Mouse (Mus musculus) lung, embryonic 16.5 days (tissue): ENCODE measurements around the gene Lcmt1. TPM values are rescaled to one million over a fixed set of nuclear protein-coding genes. Genes with fewer than 3 reads are reported as not detected.

Source experiments
- ATAC-seq: fragments of 200-750 bp; cut with Nextera tagmentation; 2 replicates; pipeline ENCODE4 v1.8.0; 2017; ENCODE audit warnings: low read depth, mild to moderate bottlenecking, moderate library complexity
- H3K27ac ChIP-seq: fragments of 300-500 bp; sonication (generic); 2 replicates; pipeline ENCODE4 v1.5.1; 2014; ENCODE audit warnings: mild to moderate bottlenecking, control low read depth, low read length
- H3K27me3 ChIP-seq: fragments of 300-500 bp; sonication (generic); 2 replicates; pipeline ENCODE4 v1.6.1; 2014; ENCODE audit warnings: low read depth, low read length, mixed read lengths; ENCODE audit not compliant: control insufficient read depth, insufficient read depth
- H3K36me3 ChIP-seq: fragments of 300-500 bp; sonication (generic); 2 replicates; pipeline ENCODE4 v1.6.1; 2014; ENCODE audit warnings: low read length; ENCODE audit not compliant: control insufficient read depth, insufficient read depth
- H3K4me1 ChIP-seq: fragments of 300-500 bp; sonication (generic); replicated peaks from 2 replicates; pipeline ENCODE4 v1.6.1; 2014; ENCODE audit warnings: low read length, mixed read lengths; ENCODE audit not compliant: control insufficient read depth, insufficient read depth
- H3K4me2 ChIP-seq: fragments of 300-500 bp; sonication (generic); 2 replicates; pipeline ENCODE4 v1.6.1; 2014; ENCODE audit warnings: low read depth, low read length, control low read depth
- H3K4me3 ChIP-seq: fragments of 300-500 bp; sonication (generic); 2 replicates; pipeline ENCODE4 v1.5.1; 2014; ENCODE audit warnings: mild to moderate bottlenecking, low read length, control low read depth
- H3K9ac ChIP-seq: fragments of 300-500 bp; sonication (generic); 2 replicates; pipeline ENCODE4 v1.6.1; 2014; ENCODE audit warnings: low read length, control low read depth
- H3K9me3 ChIP-seq: fragments of 300-500 bp; sonication (generic); 2 replicates; pipeline ENCODE4 v1.6.1; 2016; ENCODE audit warnings: low read length; ENCODE audit not compliant: control insufficient read depth
- WGBS: fragments of 180-500 bp; shearing (Covaris S2); extraction: QIAGEN DNeasy Blood & Tissue Kit; methylation state at CpG from one replicate; pipeline ENCODE4 v1.1.7; 2014; 5-methylcytosine and 5-hydroxymethylcytosine counted together
- polyA plus RNA-seq: library from polyadenylated mRNA; unstranded; fragments of >200 nt; fragmentation: Nextera tagmentation; extraction: Ambion mirVana; gene quantifications from 2 replicates; pipeline ENCODE4 v1.2.1, GENCODE M21; 2015

Gene Lcmt1
- polyA plus RNA-seq, 1 experiment from 2014 or later, result 40.9 TPM

DNA sequence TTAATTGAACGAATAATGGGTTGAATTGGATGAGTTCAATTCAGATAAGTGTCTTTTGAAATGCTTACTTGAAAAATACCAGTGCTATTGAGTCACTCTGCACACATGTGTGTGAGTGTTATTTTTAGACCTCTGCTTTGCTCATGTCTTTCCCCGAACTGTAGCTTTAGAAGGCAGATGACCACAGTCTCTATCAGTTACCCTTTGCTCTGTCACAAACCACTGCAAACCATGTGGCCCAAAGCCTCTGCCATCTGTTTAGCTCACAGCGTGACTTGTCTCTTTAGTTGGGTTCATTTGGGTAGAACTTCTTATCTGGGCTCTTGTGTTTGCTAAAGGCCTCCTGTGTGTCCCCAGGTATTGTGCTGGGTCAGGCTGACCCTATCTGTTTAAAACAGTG lies 36.0 kb downstream of the Lcmt1 start:
- Histone ChIP-seq H3K9ac (no peak overlapping the region), H3K36me3 (peaks cover 3% of the 10 kb centered on the region; the same call in 1 of the 2 replicates), H3K9me3 (no peaks in the 10 kb centered on the region), H3K27me3 (no peaks in the 10 kb centered on the region), H3K27ac (no peak overlapping the region), H3K4me3 (no peak overlapping the region), H3K4me1 (no peaks in the 10 kb centered on the region), H3K4me2 (no peak overlapping the region)
- no peak for ATAC-seq
- 55% methylated on average over 3 of the region's 3 CpGs for WGBS

GRCm38 (mm10) chr7:123406988-123407387 lies 37.4 kb downstream of the Lcmt1 start:
- no peaks in the 10 kb centered on the region for H3K27me3 ChIP-seq
- no peak overlapping the region for H3K9ac ChIP-seq
- H3K4me1 ChIP-seq, result no peaks in the 10 kb centered on the region
- no peak overlapping the region for H3K4me3 ChIP-seq
- no peak overlapping the region for H3K4me2 ChIP-seq
- ATAC-seq, result no peak
- no peak overlapping the region for H3K27ac ChIP-seq
- H3K36me3 ChIP-seq, result peaks cover 3% of the 10 kb centered on the region; the same call in 1 of the 2 replicates
- H3K9me3 ChIP-seq, result no peaks in the 10 kb centered on the region
- 89% methylated on average over 4 of the region's 4 CpGs for WGBS

DNA sequence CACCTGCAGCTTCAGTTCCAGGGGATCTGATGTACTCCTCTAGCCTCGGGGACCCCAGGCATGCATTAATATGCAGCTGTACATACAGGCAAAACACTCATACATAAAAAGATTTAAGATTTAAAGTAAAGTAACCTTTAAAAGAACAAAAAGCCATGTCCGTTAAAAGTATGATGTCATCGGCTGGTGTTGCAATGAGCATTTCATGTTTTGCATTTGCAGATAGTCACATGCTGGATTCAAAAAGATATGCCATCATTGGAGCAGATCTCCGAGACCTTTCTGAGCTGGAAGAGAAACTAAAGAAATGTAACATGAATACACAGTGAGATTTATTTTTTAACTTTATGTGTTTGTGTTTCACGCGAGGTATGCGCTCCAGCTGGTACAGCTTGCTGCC lies 40.9 kb downstream of the Lcmt1 start:
- no peak for ATAC-seq

DNA sequence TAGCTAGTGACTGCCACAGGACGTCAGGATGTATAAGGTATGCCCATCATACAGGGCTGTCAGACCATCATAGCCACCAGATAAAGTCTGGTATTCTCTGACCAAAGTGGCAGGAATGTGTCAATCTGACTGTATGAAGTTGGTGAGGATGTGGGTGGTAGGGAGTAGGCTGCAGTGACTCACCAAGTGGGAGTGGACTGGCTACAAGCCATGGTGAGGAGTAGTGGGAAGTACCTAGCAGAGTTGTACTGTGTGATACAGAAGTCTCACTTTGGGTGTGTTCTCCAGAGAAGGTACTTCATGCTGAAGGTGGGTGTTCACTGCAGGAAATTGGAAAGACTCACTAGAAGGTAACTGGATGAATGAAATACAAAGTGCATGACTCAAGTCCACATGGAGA lies 41.5 kb downstream of the Lcmt1 start:
- Histone ChIP-seq H3K36me3 (no peaks in the 10 kb centered on the region), H3K27ac (no peak overlapping the region), H3K27me3 (no peaks in the 10 kb centered on the region), H3K4me3 (no peak overlapping the region), H3K4me1 (no peaks in the 10 kb centered on the region), H3K9me3 (no peaks in the 10 kb centered on the region), H3K4me2 (no peak overlapping the region), H3K9ac (no peak overlapping the region)
- WGBS, result 72% methylated on average over 1 of the region's 1 CpGs
- ATAC-seq, result 0 out of 2 replicates have a peak, but pooled peaks have one; percentile 36

More for the DNA sequence above, 40.9 kb downstream of the Lcmt1 start:
- 88% methylated on average over 7 of the region's 7 CpGs for WGBS
- Histone ChIP-seq H3K27ac (no peak overlapping the region), H3K36me3 (no peaks in the 10 kb centered on the region), H3K4me1 (no peaks in the 10 kb centered on the region), H3K9ac (no peak overlapping the region), H3K9me3 (no peaks in the 10 kb centered on the region), H3K27me3 (no peaks in the 10 kb centered on the region), H3K4me3 (no peak overlapping the region), H3K4me2 (no peak overlapping the region)

DNA sequence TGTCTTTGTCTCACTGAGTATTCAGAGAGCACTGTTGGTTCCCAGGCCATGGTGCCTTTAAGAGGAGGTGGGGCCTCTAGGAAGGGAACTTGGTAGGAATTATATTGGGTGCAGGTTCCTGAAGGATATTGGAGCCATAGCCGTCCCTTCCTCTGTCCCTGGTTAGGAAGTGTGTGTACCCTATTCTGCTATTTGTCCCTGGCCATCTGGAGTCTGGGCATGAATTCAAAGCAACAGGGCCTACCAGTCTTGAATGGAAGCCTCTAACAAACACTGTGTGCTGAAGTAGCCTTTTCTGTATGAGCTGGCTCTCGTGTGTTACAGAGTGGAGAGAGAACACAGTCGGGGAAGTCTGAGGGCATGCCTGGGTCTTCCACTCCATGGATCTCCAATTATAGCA lies 42.6 kb downstream of the Lcmt1 start:
- no peaks in the 10 kb centered on the region for H3K4me1 ChIP-seq
- no peak overlapping the region for H3K4me3 ChIP-seq
- 77% methylated on average over 3 of the region's 3 CpGs for WGBS
- H3K9me3 ChIP-seq, result no peaks in the 10 kb centered on the region
- H3K27ac ChIP-seq, result no peak overlapping the region
- no peak for ATAC-seq
- H3K4me2 ChIP-seq, result no peak overlapping the region
- no peaks in the 10 kb centered on the region for H3K27me3 ChIP-seq
- H3K36me3 ChIP-seq, result no peaks in the 10 kb centered on the region
- no peak overlapping the region for H3K9ac ChIP-seq

DNA sequence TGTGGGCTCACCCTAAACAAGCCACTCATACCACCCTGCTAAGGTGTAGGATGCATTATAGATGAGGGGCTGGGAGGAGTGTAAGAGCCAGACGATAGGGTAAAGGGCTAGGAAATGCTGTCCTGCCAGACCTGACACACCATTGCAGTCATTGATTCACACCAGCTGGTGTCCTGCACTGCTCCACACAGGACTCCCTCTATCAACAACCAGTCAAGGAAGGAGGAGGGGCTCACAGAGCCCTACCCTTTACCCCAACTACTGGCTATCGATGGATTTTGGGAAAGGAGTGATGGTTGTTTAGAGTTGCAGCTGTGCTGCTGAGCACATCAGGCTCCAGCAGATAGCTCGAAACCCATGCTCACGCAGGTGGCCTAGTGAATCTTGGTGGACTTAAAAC lies 47.2 kb downstream of the Lcmt1 start:
- no peaks in the 10 kb centered on the region for H3K4me1 ChIP-seq
- H3K36me3 ChIP-seq, result no peaks in the 10 kb centered on the region; the same call in 1 of the 2 replicates
- no peak overlapping the region for H3K27ac ChIP-seq
- 62% methylated on average over 4 of the region's 4 CpGs for WGBS
- H3K9me3 ChIP-seq, result no peaks in the 10 kb centered on the region
- H3K9ac ChIP-seq, result no peak overlapping the region
- H3K27me3 ChIP-seq, result no peaks in the 10 kb centered on the region
- no peak overlapping the region for H3K4me2 ChIP-seq
- ATAC-seq, result no peak
- H3K4me3 ChIP-seq, result no peak overlapping the region

DNA sequence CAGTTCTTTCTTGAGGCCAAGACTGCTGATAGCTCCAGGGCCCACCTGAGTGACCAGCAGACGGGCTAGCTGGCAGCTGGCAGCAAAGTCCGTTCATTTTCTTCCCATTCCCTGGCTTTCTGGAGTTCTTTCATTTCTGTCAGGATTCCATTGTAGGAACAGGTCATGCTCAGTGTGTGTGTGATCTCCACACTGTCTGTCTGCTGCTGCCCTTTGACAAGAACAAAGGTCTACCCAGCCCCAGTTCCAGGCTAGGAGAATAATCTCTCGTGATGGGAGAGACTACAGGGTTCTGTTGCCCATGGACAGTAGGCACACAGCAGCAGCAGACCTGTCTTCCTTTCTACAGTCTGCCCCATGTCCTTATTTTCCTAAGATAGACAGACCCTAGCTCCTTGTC lies 48.1 kb downstream of the Lcmt1 start:
- Histone ChIP-seq H3K27ac (no peak overlapping the region), H3K9ac (no peak overlapping the region), H3K4me2 (no peak overlapping the region), H3K9me3 (no peaks in the 10 kb centered on the region), H3K27me3 (no peaks in the 10 kb centered on the region), H3K36me3 (no peaks in the 10 kb centered on the region; the same call in none of the 2 replicates), H3K4me3 (no peak overlapping the region), H3K4me1 (no peaks in the 10 kb centered on the region)
- 89% methylated on average over 3 of the region's 3 CpGs for WGBS
- no peak for ATAC-seq

DNA sequence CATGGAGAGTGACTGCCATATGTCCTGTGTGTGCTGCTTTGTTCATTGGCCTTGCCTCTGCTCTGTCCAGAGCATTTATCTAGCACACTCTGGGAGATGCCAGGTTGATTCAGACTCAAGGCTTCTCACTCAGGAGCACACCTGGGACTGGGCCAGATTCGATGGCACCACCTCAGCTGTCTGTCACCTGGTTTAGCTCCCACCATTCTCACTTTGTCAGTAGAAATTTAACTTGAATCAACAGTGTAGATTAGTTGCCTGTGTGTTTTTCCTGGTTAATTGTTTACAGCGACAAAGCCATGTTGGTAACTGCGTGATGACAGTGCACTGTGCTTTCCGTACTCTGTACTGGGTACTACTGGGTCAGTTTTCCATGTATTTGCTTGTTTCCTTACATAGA lies 50.4 kb downstream of the Lcmt1 start:
- no peaks in the 10 kb centered on the region for H3K4me1 ChIP-seq
- no peaks in the 10 kb centered on the region for H3K9me3 ChIP-seq
- WGBS, result 87% methylated on average over 4 of the region's 4 CpGs
- H3K27ac ChIP-seq, result no peak overlapping the region
- H3K36me3 ChIP-seq, result no peaks in the 10 kb centered on the region; the same call in none of the 2 replicates
- no peak overlapping the region for H3K4me3 ChIP-seq
- ATAC-seq, result no peak
- no peak overlapping the region for H3K4me2 ChIP-seq
- H3K9ac ChIP-seq, result no peak overlapping the region
- H3K27me3 ChIP-seq, result no peaks in the 10 kb centered on the region

GRCm38 (mm10) chr7:123421958-123422357 lies 52.4 kb downstream of the Lcmt1 start:
- Histone ChIP-seq H3K27ac (no peak overlapping the region), H3K4me1 (no peaks in the 10 kb centered on the region), H3K4me2 (no peak overlapping the region), H3K9ac (no peak overlapping the region), H3K4me3 (no peak overlapping the region), H3K36me3 (no peaks in the 10 kb centered on the region; the same call in none of the 2 replicates), H3K9me3 (no peaks in the 10 kb centered on the region), H3K27me3 (no peaks in the 10 kb centered on the region)
- WGBS, result 61% methylated on average over 3 of the region's 3 CpGs
- ATAC-seq, result no peak

GRCm38 (mm10) chr7:123424281-123424680 lies 54.7 kb downstream of the Lcmt1 start:
- Histone ChIP-seq H3K27ac (no peak overlapping the region), H3K27me3 (no peaks in the 10 kb centered on the region), H3K36me3 (no peaks in the 10 kb centered on the region; the same call in none of the 2 replicates), H3K9me3 (no peaks in the 10 kb centered on the region), H3K4me2 (no peak overlapping the region), H3K4me1 (no peaks in the 10 kb centered on the region), H3K4me3 (no peak overlapping the region), H3K9ac (no peak overlapping the region)
- no peak for ATAC-seq
- 87% methylated on average over 6 of the region's 6 CpGs for WGBS
